Mouse (Mus musculus) spleen, adult 10 weeks (tissue): Measurements from ENCODE around the gene Srsf4. TPM values are rescaled to one million over a fixed set of nuclear protein-coding genes. Genes with fewer than 3 reads are reported as not detected.

Experiments
- polyA plus RNA-seq: library from polyadenylated mRNA; stranded (reverse); fragments of 350-450 nt; fragmentation: Illumina TruSeq; extraction: RNeasy Lipid Tissue Mini Kit (QIAGEN cat#74804); gene quantifications from one replicate; pipeline ENCODE4 v1.2.3, GENCODE M21; 2015; ENCODE audit warnings: low replicate concordance; ENCODE audit not compliant: insufficient read depth

The Srsf4 gene
- 44.7 TPM for polyA plus RNA-seq

GRCm38 (mm10) chr4:131873293-131874168, at the start of gene Srsf4:
Gene Srsf4 (plus strand): TSS chr4:131873617.

GRCm38 (mm10) chr4:131837872-131838524, 35.4 kb upstream of the Srsf4 start, which contains the start of gene Ptpru:
Gene Ptpru (minus strand): TSS chr4:131838288.

GRCm38 (mm10) chr4:131843290-131843743, 30.1 kb upstream of the Srsf4 start, which contains the start of gene Mecr:
Gene Mecr (plus strand): TSS chr4:131843470.

GRCm38 (mm10) chr4:131921461-131922346, 48.3 kb downstream of the Srsf4 start, which contains the start of gene Tmem200b:
Gene Tmem200b (plus strand): TSS chr4:131921771.

Other genes starting within 250 kb of the Srsf4 start
- 0.68 TPM for gene Ptpru, start 35.3 kb upstream of the Srsf4 start, polyA plus RNA-seq
- 27.0 TPM for gene Mecr, start 30.1 kb upstream of the Srsf4 start, polyA plus RNA-seq
- gene Tmem200b, start 48.2 kb downstream of the Srsf4 start, polyA plus RNA-seq = 0.52 TPM
- not detected for gene Gm10300, start 201.1 kb downstream of the Srsf4 start, polyA plus RNA-seq
- 183 TPM for gene Epb41, start 201.7 kb downstream of the Srsf4 start, polyA plus RNA-seq